Mouse (Mus musculus) G1E (cell line): Measurements from ENCODE around the gene Rad21l. TPM values are rescaled to one million over a fixed set of nuclear protein-coding genes. Genes with fewer than 3 reads are reported as not detected.

ENCODE experiments used
- ATAC-seq: 2 replicates; pipeline ENCODE4 v1.8.0; 2016; ENCODE audit warnings: mild to moderate bottlenecking; ENCODE audit not compliant: insufficient number of reproducible peaks, poor library complexity, low FRiP score, severe bottlenecking; ENCODE audit errors: extremely low read depth
- DNase-seq: peaks from one replicate; pipeline ENCODE4 v3.0.0; 2012; ENCODE audit warnings: low spot score
- H3K27me3 ChIP-seq: 2 replicates; pipeline ENCODE4 v1.6.1; 2012; ENCODE audit warnings: mild to moderate bottlenecking, low read length, inconsistent platforms; ENCODE audit not compliant: insufficient read depth
- H3K36me3 ChIP-seq: replicated peaks from 2 replicates; pipeline ENCODE3; 2012; ENCODE audit warnings: mild to moderate bottlenecking, inconsistent platforms
- H3K4me1 ChIP-seq: 2 replicates; pipeline ENCODE4 v1.6.1; 2012; ENCODE audit warnings: low read depth, low read length, inconsistent platforms, mixed read lengths; ENCODE audit not compliant: insufficient read depth
- H3K4me3 ChIP-seq: 2 replicates; pipeline ENCODE4 v1.5.1; 2012; ENCODE audit warnings: low read depth, mild to moderate bottlenecking, inconsistent platforms, low read length, moderate library complexity, mixed read lengths
- H3K9me3 ChIP-seq: replicated peaks from 2 replicates; pipeline ENCODE4 v1.6.1; 2012; ENCODE audit warnings: inconsistent platforms
- CTCF ChIP-seq: IDR thresholded peaks from 2 replicates; pipeline ENCODE4 v1.5.1; 2012; ENCODE audit warnings: low read depth, low read length, inconsistent platforms, mixed read lengths
- GATA1 ChIP-seq: IDR thresholded peaks from 2 replicates; pipeline ENCODE4 v1.6.1; 2012; ENCODE audit warnings: borderline replicate concordance, low read length, inconsistent platforms, mixed read lengths
- GATA2 ChIP-seq: IDR thresholded peaks from 2 replicates; pipeline ENCODE4 v1.6.1; 2012; ENCODE audit warnings: low read depth, low read length, inconsistent platforms, borderline replicate concordance
- POLR2AphosphoS5 ChIP-seq: IDR thresholded peaks from 2 replicates; pipeline ENCODE4 v1.6.1; 2012; ENCODE audit warnings: low read depth, low read length, inconsistent platforms; ENCODE audit not compliant: insufficient replicate concordance
- TAL1 ChIP-seq: conservative IDR thresholded peaks from 2 replicates; pipeline ENCODE4 v1.6.1; 2012; ENCODE audit warnings: low read depth, low read length, inconsistent platforms, mixed read lengths
- polyA plus RNA-seq: library from polyadenylated mRNA; stranded (reverse); fragments of >175 nt; gene quantifications from 2 replicates; pipeline ENCODE4 v1.2.3, GENCODE M21; 2012
- total RNA-seq, 2 experiments: library from RNA; stranded (forward) in 1 of 2; stranded (reverse) in 1 of 2; fragments of 200-1000 nt in 1 of 2; fragments of >200 nt in 1 of 2; fragmentation: Nextera tagmentation in 1 of 2; gene quantifications; 2 replicates each; pipeline ENCODE4 v1.2.3; 2014 to 2017

Gene Rad21l
- not detected in 2 replicates for total RNA-seq (2014; fragmentation: Nextera tagmentation)
- total RNA-seq (2017) = not detected in 2 replicates
- polyA plus RNA-seq = not detected in 2 replicates

DNA sequence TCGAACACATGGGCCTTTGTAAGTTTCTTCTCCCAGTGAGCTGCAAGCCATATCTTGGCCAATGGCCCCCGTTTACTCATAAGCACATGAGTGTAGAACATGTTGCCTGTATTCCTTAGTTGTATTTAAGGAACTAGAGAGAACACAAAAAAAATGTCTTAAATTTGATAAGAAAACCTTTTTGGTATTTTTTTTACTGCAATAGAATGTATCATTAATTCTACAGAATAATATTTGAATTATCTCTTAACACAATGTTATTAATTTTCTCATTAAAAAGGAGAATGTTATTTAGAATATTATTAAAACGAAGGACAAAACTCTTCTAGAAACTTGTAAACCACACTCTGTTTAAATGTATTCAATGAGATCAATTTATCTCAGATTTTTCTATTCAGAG is at the start of gene Rad21l:
Rad21l (minus strand) TSS at position 101 of the 400 bp plus-strand sequence.
- H3K4me3 ChIP-seq = no peak within 1 kb of the TSS
- no peaks in the 10 kb centered on the region for H3K36me3 ChIP-seq
- ATAC-seq (no peak), DNase-seq (no peak)
- TF ChIP-seq GATA1 (no peak), CTCF (no peak), GATA2 (no peak), POLR2AphosphoS5 (no peak), TAL1 (no peak)
- H3K27me3 ChIP-seq = peaks cover 3% of the 10 kb centered on the region; the same call in 1 of the 2 replicates
- H3K4me1 ChIP-seq = no peaks in the 10 kb centered on the region; the same call in 1 of the 2 replicates
- no peaks in the 10 kb centered on the region; the same call in 1 of the 2 replicates for H3K9me3 ChIP-seq

GRCm38 (mm10) chr2:151716318-151717055 is 48.2 kb upstream of the Rad21l start:
- no peak for TF ChIP-seq GATA1
- TF ChIP-seq TAL1 = no peak
- TF ChIP-seq CTCF = no peak
- no peak for TF ChIP-seq POLR2AphosphoS5
- no peak for TF ChIP-seq GATA2
- Histone ChIP-seq H3K27me3 (no peaks in the 10 kb centered on the region), H3K36me3 (peaks cover 71% of the 10 kb centered on the region), H3K9me3 (no peaks in the 10 kb centered on the region), H3K4me1 (no peaks in the 10 kb centered on the region), H3K4me3 (no peak overlapping the region)
- ATAC-seq (no peak), DNase-seq (no peak)

DNA sequence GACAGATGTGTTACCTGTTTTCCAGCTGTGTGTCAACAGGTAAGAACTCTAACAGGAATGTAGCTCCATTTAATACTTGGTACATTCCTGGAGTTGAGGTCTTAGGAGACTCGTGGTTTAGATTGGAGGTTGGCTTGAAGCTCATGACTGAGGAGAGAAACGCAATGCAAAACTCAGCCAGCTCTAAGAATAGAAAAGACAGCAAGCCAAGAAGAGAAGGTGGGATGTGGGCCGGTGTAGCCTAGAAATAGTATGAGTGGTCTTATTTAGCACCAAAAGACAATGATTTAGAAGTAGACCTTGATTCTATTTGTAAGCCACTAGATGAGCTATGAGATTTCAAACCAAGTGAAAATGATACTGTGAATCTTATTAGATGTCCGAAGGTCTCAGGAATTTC is 47.2 kb upstream of the Rad21l start:
- H3K9me3 ChIP-seq = no peaks in the 10 kb centered on the region
- no peak overlapping the region for H3K4me3 ChIP-seq
- H3K36me3 ChIP-seq = peaks cover 62% of the 10 kb centered on the region
- H3K4me1 ChIP-seq = no peaks in the 10 kb centered on the region
- ATAC-seq (no peak), DNase-seq (no peak)
- no peak for TF ChIP-seq GATA2
- no peak for TF ChIP-seq TAL1
- TF ChIP-seq POLR2AphosphoS5 = no peak
- no peak for TF ChIP-seq GATA1
- no peak for TF ChIP-seq CTCF
- H3K27me3 ChIP-seq = no peaks in the 10 kb centered on the region

DNA sequence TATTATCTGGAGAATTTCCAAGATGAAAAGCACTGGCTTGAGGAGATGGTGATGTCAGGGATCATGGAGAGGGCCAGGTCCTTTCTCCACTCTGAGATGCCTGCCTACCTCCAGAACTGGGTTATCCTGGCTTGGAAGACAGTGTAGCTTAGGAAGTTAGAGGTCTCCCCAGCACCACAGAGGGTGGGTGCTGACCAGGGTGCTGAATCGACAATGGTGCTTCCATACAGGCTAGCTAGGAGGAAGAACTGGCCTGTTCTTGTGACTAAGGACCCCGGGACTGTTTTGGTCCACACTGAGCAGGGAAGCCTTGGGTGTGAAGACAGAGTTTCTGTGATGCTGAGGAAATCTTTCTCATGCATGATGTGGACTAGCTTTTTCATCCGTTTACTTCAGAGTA is 44.3 kb upstream of the Rad21l start:
- H3K4me1 ChIP-seq = no peaks in the 10 kb centered on the region
- no peaks in the 10 kb centered on the region for H3K27me3 ChIP-seq
- TF ChIP-seq POLR2AphosphoS5 (no peak), CTCF (no peak), TAL1 (no peak), GATA1 (no peak), GATA2 (no peak)
- H3K9me3 ChIP-seq = no peaks in the 10 kb centered on the region
- ATAC-seq = no peak
- peaks cover 34% of the 10 kb centered on the region for H3K36me3 ChIP-seq
- no peak overlapping the region for H3K4me3 ChIP-seq
- peak; percentile 23 for DNase-seq

DNA sequence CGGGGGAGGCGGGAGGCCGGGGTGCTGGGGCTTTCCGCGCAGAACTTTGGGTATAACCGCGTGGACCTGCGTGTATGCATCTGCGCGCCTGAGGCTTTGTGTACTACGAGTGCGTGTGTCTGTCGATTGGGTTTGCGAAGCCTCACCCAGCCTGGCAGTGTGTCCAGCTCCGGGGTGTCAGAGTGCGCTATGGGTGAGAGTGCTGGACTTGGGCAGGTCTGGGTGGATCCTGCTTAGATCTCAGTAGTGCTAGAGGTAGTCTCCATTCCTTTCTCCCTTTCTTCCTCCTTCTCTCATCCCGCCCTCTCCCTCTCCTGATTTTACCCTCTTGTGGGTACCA is 34.5 kb upstream of the Rad21l start:
- Histone ChIP-seq H3K9me3 (peaks cover 5% of the 10 kb centered on the region; the same call in 1 of the 2 replicates), H3K27me3 (peaks cover 6% of the 10 kb centered on the region; the same call in 1 of the 2 replicates), H3K4me3 (no peak overlapping the region), H3K36me3 (no peaks in the 10 kb centered on the region), H3K4me1 (no peaks in the 10 kb centered on the region)
- no peak for DNase-seq
- no peak for ATAC-seq
- TF ChIP-seq POLR2AphosphoS5 (no peak), CTCF (no peak), TAL1 (no peak), GATA2 (no peak), GATA1 (no peak)

DNA sequence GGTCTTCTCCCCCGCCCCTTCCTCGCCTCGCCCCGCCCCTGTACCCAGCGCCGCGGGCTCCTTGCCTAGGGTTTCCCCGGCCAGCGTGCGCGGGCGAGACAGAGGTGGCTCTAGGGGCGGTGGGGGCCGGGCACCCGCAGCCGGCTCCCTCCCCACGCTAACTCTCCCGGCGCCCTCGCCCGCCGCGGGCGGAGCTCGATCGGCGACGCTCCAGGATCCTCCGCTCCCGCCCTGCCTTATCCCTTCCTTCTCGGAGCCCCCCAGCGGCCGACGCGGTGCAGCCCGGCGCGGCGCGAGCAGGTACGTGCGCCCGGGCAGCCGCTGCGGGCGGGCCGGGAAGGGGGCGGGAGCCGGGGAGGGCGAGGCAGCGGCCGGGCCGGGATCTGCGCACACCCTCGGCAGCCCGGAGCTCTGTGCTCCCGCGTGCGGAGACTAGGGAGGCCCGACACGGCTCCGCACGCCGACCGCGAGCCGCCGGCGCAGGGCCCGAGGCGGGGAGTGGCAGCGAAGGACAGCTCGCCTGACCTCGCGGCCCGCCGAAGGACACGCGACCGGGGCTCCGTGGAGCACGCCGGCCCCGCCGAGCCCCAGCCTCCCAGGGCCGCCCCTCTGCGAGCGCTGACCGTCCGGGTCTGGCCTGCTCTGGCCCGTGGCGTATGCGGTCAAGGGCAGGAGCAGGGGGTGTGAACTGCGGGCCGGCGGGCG is 34.0 kb upstream of the Rad21l start:
- Histone ChIP-seq H3K27me3 (peaks cover 6% of the 10 kb centered on the region; the same call in 1 of the 2 replicates), H3K4me1 (no peaks in the 10 kb centered on the region), H3K9me3 (peaks cover 5% of the 10 kb centered on the region; the same call in 1 of the 2 replicates), H3K36me3 (no peaks in the 10 kb centered on the region), H3K4me3 (no peak overlapping the region)
- TF ChIP-seq TAL1 = no peak
- no peak for TF ChIP-seq GATA2
- TF ChIP-seq POLR2AphosphoS5 = no peak
- TF ChIP-seq CTCF = no peak
- DNase-seq (no peak), ATAC-seq (no peak)
